Mouse (Mus musculus) erythroblast, embryonic 14.5 days (primary cell): ENCODE measurements around the gene Ccdc146.

Experiments used
- GATA1 ChIP-seq: IDR thresholded peaks from 2 replicates; pipeline ENCODE4 v1.6.1; 2012; ENCODE audit warnings: low read length, inconsistent platforms, mixed read lengths
- TAL1 ChIP-seq: IDR thresholded peaks from 3 replicates; pipeline ENCODE4 v1.6.1; 2012; ENCODE audit warnings: low read length, inconsistent platforms, mixed read lengths

DNA sequence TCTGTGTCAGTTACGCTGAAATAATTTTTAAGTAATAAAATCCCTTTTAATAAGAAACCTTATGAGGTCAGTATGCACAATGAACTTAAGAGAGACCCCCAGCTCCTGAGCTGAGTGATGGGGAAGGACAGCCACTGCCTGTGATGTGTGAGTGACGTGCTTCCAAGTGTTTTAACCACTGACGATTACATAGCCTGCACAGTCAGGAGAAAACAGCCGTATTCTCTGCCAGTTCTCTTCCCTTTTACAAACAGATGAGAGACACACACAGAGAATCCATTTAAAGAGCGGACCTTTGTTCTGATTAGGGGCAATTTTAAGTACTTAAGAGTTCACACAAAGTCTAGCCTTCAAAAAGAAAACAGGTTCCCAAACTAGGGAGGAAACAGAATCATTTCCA, 52.6 kb downstream of the Ccdc146 start:
- TF ChIP-seq TAL1 (no peak), GATA1 (no peak)
